Mouse (Mus musculus) liver, postnatal 0 days (tissue): ENCODE measurements around the gene M6pr. TPM values are rescaled to one million over a fixed set of nuclear protein-coding genes. Genes with fewer than 3 reads are reported as not detected.
"Not testable (repeated sequence)": the region's sequence is repeated elsewhere in the genome, so short reads cannot be mapped to it uniquely, and the experiment has no call there.

ENCODE experiments used
- ATAC-seq: fragments of 200-750 bp; cut with Nextera tagmentation; 2 replicates; pipeline ENCODE4 v1.8.0; 2017; ENCODE audit warnings: mild to moderate bottlenecking, moderate library complexity
- DNase-seq: peaks from one replicate; pipeline ENCODE4 v3.0.0-alpha.2; 2016
- H3K27ac ChIP-seq: fragments of 300-500 bp; sonication (generic); 2 replicates; pipeline ENCODE4 v1.5.1; 2014; ENCODE audit warnings: antibody characterized with exemption, moderate library complexity, mild to moderate bottlenecking, low read depth
- H3K27me3 ChIP-seq: fragments of 300-500 bp; sonication (generic); 2 replicates; pipeline ENCODE4 v1.6.1; 2014; ENCODE audit warnings: low read length, control low read depth, mixed read lengths; ENCODE audit not compliant: insufficient read depth
- H3K36me3 ChIP-seq: fragments of 300-500 bp; sonication (generic); replicated peaks from 2 replicates; pipeline ENCODE4 v1.6.1; 2014; ENCODE audit warnings: mild to moderate bottlenecking, control low read depth, low read length, moderate library complexity, mixed read lengths; ENCODE audit not compliant: insufficient read depth
- H3K4me1 ChIP-seq: fragments of 300-500 bp; sonication (generic); 2 replicates; pipeline ENCODE4 v1.6.1; 2014; ENCODE audit warnings: antibody characterized with exemption, mild to moderate bottlenecking, control low read depth; ENCODE audit not compliant: insufficient read depth
- H3K4me2 ChIP-seq: fragments of 300-500 bp; sonication (generic); 2 replicates; pipeline ENCODE4 v1.6.1; 2014; ENCODE audit warnings: low read depth, mild to moderate bottlenecking, low read length, moderate library complexity, mixed read lengths
- H3K4me3 ChIP-seq: fragments of 300-500 bp; sonication (generic); 2 replicates; pipeline ENCODE4 v1.5.1; 2014; ENCODE audit warnings: low read depth, low read length
- H3K9ac ChIP-seq: fragments of 300-500 bp; sonication (generic); replicated peaks from 2 replicates; pipeline ENCODE4 v1.6.1; 2014; ENCODE audit warnings: mild to moderate bottlenecking, moderate library complexity
- H3K9me3 ChIP-seq: fragments of 300-500 bp; sonication (generic); 2 replicates; pipeline ENCODE4 v1.6.1; 2016; ENCODE audit warnings: mild to moderate bottlenecking, control low read depth, low read length, mixed read lengths
- CTCF ChIP-seq: sonication (generic); IDR thresholded peaks from 2 replicates; pipeline ENCODE4 v1.5.1; 2016; ENCODE audit warnings: antibody characterized with exemption, low read depth
- EP300 ChIP-seq: IDR thresholded peaks from 2 replicates; pipeline ENCODE4 v1.6.1; 2016; ENCODE audit warnings: antibody characterized with exemption, low read depth, mild to moderate bottlenecking
- WGBS: fragments of 180-500 bp; shearing (Covaris S2); extraction: QIAGEN DNeasy Blood & Tissue Kit; methylation state at CpG from one replicate; pipeline ENCODE4 v1.1.7; 2014; ENCODE audit not compliant: insufficient replicate concordance; 5-methylcytosine and 5-hydroxymethylcytosine counted together
- polyA plus RNA-seq: library from polyadenylated mRNA; unstranded; fragments of >200 nt; fragmentation: Nextera tagmentation; extraction: Ambion mirVana; gene quantifications from 2 replicates; pipeline ENCODE4 v1.2.1, GENCODE M21; 2015

The M6pr gene
- polyA plus RNA-seq, 1 experiment from 2014 or later, result 80.3 TPM

DNA sequence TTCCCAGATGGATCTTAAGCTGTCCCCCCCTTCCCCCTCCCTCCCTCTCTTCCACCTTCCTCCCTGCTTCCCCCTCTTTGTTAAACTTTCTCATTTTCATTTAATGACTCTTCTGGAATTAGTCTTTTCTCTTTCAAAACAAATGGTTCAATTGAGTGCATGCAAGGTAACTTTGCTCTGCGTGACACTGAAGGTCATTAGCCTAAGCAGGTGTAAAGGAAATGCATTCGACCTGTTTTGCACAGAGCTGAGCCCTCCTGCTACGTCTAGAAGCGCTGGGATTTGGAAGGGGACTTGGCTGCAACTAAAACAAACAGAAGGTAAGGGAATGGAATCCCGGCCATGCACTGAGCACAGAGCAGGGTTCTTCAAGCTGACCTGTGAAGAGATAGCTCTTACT lies 33.6 kb downstream of the M6pr start:
- 48% methylated on average over 5 of the region's 5 CpGs for WGBS
- ATAC-seq (no peak), DNase-seq (no peak)
- H3K9ac ChIP-seq, result no peak overlapping the region
- no peak for TF ChIP-seq EP300
- no peak for TF ChIP-seq CTCF
- 0 out of 2 replicates have a peak, but pooled peaks cover 4% of the 10 kb centered on the region for H3K4me1 ChIP-seq
- H3K27me3 ChIP-seq, result no peaks in the 10 kb centered on the region
- no peaks in the 10 kb centered on the region for H3K36me3 ChIP-seq
- no peaks in the 10 kb centered on the region for H3K9me3 ChIP-seq
- no peak overlapping the region for H3K4me3 ChIP-seq
- no peak overlapping the region for H3K4me2 ChIP-seq
- H3K27ac ChIP-seq, result no peak overlapping the region

GRCm38 (mm10) chr6:122343719-122344118 lies 35.2 kb downstream of the M6pr start:
- no peak overlapping the region for H3K4me2 ChIP-seq
- WGBS, result 11% methylated on average over 10 of the region's 10 CpGs
- no peak for DNase-seq
- H3K36me3 ChIP-seq, result no peaks in the 10 kb centered on the region
- 0 out of 2 replicates have a peak, but pooled peaks cover 4% of the 10 kb centered on the region for H3K4me1 ChIP-seq
- TF ChIP-seq EP300 (no peak), CTCF (no peak)
- H3K9me3 ChIP-seq, result no peaks in the 10 kb centered on the region
- ATAC-seq, result no peak
- H3K9ac ChIP-seq, result no peak overlapping the region
- no peak overlapping the region for H3K4me3 ChIP-seq
- no peak overlapping the region for H3K27ac ChIP-seq
- H3K27me3 ChIP-seq, result no peaks in the 10 kb centered on the region

- TF ChIP-seq CTCF, result no peak
- no peak for TF ChIP-seq EP300
- H3K9me3 ChIP-seq, result no peaks in the 10 kb centered on the region
- ATAC-seq (no peak), DNase-seq (no peak)
- no peaks in the 10 kb centered on the region for H3K27me3 ChIP-seq
- no peaks in the 10 kb centered on the region for H3K36me3 ChIP-seq
- no peak overlapping the region for H3K4me2 ChIP-seq
- H3K4me3 ChIP-seq, result no peak overlapping the region
- H3K9ac ChIP-seq, result no peak overlapping the region
- H3K27ac ChIP-seq, result no peak overlapping the region
- 59% methylated on average over 9 of the region's 9 CpGs for WGBS
- 0 out of 2 replicates have a peak, but pooled peaks cover 4% of the 10 kb centered on the region for H3K4me1 ChIP-seq
Observed at GRCm38 (mm10) chr6:122344386-122345116, 36.0 kb downstream of the M6pr start.

GRCm38 (mm10) chr6:122345731-122346130 lies 37.2 kb downstream of the M6pr start:
- TF ChIP-seq CTCF (no peak), EP300 (no peak)
- WGBS, result 66% methylated on average over 6 of the region's 6 CpGs
- H3K4me1 ChIP-seq, result no peaks in the 10 kb centered on the region
- H3K9ac ChIP-seq, result no peak overlapping the region
- H3K4me3 ChIP-seq, result no peak overlapping the region
- H3K9me3 ChIP-seq, result no peaks in the 10 kb centered on the region
- no peaks in the 10 kb centered on the region for H3K36me3 ChIP-seq
- H3K27me3 ChIP-seq, result no peaks in the 10 kb centered on the region
- ATAC-seq (no peak), DNase-seq (no peak)
- H3K4me2 ChIP-seq, result no peak overlapping the region
- H3K27ac ChIP-seq, result no peak overlapping the region

DNA sequence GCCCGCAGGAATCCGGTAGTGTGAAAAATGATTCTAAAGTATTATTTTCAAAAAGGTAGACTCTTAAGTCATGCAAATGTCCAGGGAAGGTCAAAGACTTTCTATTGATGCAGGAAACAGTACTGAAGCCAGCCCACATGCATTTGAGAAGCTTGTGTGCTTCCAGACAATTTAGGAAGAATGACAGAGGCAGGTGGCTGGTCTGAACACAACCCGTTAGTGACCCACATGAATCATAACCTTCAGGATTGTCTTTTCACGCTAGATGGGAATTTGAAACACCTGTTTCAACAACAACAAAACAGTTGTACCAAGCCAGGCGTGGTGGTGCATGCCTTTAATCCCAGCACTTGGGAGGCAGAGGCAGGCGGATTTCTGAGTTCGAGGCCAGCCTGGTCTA lies 37.9 kb downstream of the M6pr start:
- H3K4me2 ChIP-seq, result no peak overlapping the region
- H3K9me3 ChIP-seq, result no peaks in the 10 kb centered on the region
- no peaks in the 10 kb centered on the region for H3K4me1 ChIP-seq
- no peak overlapping the region for H3K9ac ChIP-seq
- no peak overlapping the region for H3K4me3 ChIP-seq
- H3K27ac ChIP-seq, result no peak overlapping the region
- no peaks in the 10 kb centered on the region for H3K36me3 ChIP-seq
- WGBS, result 79% methylated on average over 5 of the region's 7 CpGs
- TF ChIP-seq CTCF, result no peak
- no peak for TF ChIP-seq EP300
- DNase-seq (no peak), ATAC-seq (no peak)
- no peaks in the 10 kb centered on the region for H3K27me3 ChIP-seq

- H3K9me3 ChIP-seq, DNase-seq, H3K27me3 ChIP-seq, H3K36me3 ChIP-seq, ATAC-seq, H3K4me3 ChIP-seq, H3K4me2 ChIP-seq, H3K4me1 ChIP-seq, H3K27ac ChIP-seq, H3K9ac ChIP-seq: not testable (repeated sequence)
- 63% methylated on average over 1 of the region's 1 CpGs for WGBS
Observed at GRCm38 (mm10) chr6:122347326-122347725, 38.8 kb downstream of the M6pr start.
